Mouse (Mus musculus) A20 (cell line): Measurements from ENCODE around the gene Brip1.

Source experiments
- DNase-seq: peaks from one replicate; pipeline ENCODE4 v3.0.0-alpha.2; 2011; ENCODE audit warnings: low read depth, low spot score

The Brip1 gene

GRCm38 (mm10) chr11:86026556-86027194, 174.3 kb downstream of the Brip1 start:
- DNase-seq = no peak

DNA sequence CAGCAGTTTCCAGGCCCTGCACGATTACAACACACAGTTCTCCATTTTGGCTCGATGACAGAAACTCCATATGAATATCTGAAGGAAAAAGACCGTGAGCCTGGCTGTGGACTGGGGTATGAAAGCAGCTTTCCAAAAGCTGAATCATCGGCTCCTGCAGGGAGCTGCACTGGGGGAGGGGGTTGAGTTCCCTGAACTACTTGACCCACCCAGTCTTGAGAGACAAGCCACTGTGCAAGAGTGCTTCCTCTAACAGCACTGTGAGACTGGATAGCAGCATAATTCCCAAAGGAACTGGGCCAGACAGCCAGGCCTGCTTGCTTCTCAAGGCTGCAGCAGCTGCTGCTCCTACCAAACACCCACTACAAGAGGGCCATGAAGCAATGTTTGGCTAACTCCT, 178.6 kb downstream of the Brip1 start:
- DNase-seq = no peak

GRCm38 (mm10) chr11:86020033-86020432, 181.0 kb downstream of the Brip1 start:
- DNase-seq = no peak

DNA sequence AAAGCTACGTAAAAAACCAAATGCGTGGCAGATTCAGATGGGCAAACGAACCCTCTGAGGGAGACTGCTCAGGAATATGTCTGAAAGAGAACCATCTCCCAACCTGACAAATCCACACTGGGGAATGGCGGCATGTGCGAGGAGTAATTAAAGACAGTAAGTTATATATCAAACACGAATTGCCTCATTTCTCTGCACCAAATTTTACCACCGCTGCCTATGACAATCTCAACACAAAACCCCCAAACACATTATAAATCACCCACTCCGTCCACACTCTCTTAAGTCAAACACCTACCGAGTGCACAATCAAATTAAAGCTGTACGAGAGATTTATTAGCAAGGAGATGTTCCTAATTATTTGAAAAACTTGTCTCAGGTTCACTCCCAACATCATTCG, 184.8 kb downstream of the Brip1 start:
- DNase-seq = no peak

- no peak for DNase-seq
Observed at GRCm38 (mm10) chr11:86013087-86013486, 187.9 kb downstream of the Brip1 start.

DNA sequence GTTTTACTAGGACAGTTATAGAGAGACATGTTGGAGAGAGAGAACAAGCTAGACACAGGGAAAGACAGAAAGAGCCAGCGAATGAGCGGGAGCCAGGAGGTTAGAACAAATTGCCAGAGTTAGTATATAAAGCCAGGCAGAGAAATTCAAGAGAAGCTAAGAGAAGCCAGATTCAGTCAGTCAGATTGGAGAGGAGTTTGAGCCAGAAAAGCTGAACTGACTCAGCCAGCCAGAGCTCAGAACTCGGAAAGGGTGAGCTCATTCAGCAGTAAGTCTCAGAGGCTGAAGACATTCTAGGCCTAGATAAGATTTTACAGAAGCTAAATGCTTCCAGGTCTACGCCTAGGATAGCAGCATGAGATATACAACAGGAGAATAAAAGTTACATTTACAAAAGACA, 190.5 kb downstream of the Brip1 start:
- DNase-seq = no peak

- no peak for DNase-seq
Observed at GRCm38 (mm10) chr11:86008211-86008905, 192.6 kb downstream of the Brip1 start.
